Mouse (Mus musculus) limb, embryonic 13.5 days (tissue): ENCODE measurements around the gene Hhat. TPM values are rescaled to one million over a fixed set of nuclear protein-coding genes. Genes with fewer than 3 reads are reported as not detected.

Experiments
- ATAC-seq: fragments of 200-750 bp; cut with Nextera tagmentation; 2 replicates; pipeline ENCODE4 v1.8.0; 2017; ENCODE audit warnings: low read depth, moderate number of reproducible peaks, moderate TSS enrichment; ENCODE audit not compliant: low FRiP score
- H3K27ac ChIP-seq: fragments of 300-500 bp; sonication (generic); 2 replicates; pipeline ENCODE4 v1.5.1; 2015; ENCODE audit warnings: inconsistent platforms, mild to moderate bottlenecking, moderate library complexity
- H3K27me3 ChIP-seq: fragments of 300-500 bp; sonication (generic); 2 replicates; pipeline ENCODE4 v1.6.1; 2015; ENCODE audit warnings: mild to moderate bottlenecking, inconsistent platforms
- H3K36me3 ChIP-seq: fragments of 300-500 bp; sonication (generic); 2 replicates; pipeline ENCODE4 v1.6.1; 2015; ENCODE audit warnings: inconsistent platforms, mild to moderate bottlenecking, moderate library complexity
- H3K4me1 ChIP-seq: fragments of 300-500 bp; sonication (generic); 2 replicates; pipeline ENCODE4 v1.6.1; 2015; ENCODE audit warnings: inconsistent platforms
- H3K4me2 ChIP-seq: fragments of 300-500 bp; sonication (generic); replicated peaks from 2 replicates; pipeline ENCODE4 v1.6.1; 2015; ENCODE audit warnings: inconsistent platforms, mild to moderate bottlenecking, moderate library complexity
- H3K4me3 ChIP-seq: fragments of 300-500 bp; sonication (generic); 2 replicates; pipeline ENCODE4 v1.5.1; 2015; ENCODE audit warnings: moderate library complexity, mild to moderate bottlenecking, inconsistent platforms
- H3K9ac ChIP-seq: fragments of 300-500 bp; sonication (generic); 2 replicates; pipeline ENCODE4 v1.6.1; 2015; ENCODE audit warnings: mild to moderate bottlenecking, inconsistent platforms
- H3K9me3 ChIP-seq: fragments of 300-500 bp; sonication (generic); 2 replicates; pipeline ENCODE4 v1.6.1; 2016; ENCODE audit warnings: inconsistent platforms
- WGBS: fragments of 180-500 bp; shearing (Covaris S2); methylation state at CpG from one replicate; pipeline ENCODE4 v1.1.7; 2015; 5-methylcytosine and 5-hydroxymethylcytosine counted together
- polyA plus RNA-seq: library from polyadenylated mRNA; unstranded; fragments of >200 nt; fragmentation: Nextera tagmentation; extraction: Ambion mirVana; gene quantifications from 2 replicates; pipeline ENCODE4 v1.2.1, GENCODE M21; 2015

The Hhat gene
- polyA plus RNA-seq, 1 experiment from 2014 or later, result 10.6 TPM

- Histone ChIP-seq H3K4me3 (no peak overlapping the region), H3K4me1 (0 out of 2 replicates have a peak, but pooled peaks cover 4% of the 10 kb centered on the region), H3K36me3 (no peaks in the 10 kb centered on the region), H3K4me2 (no peak overlapping the region), H3K27me3 (no peaks in the 10 kb centered on the region), H3K27ac (no peak overlapping the region), H3K9me3 (no peaks in the 10 kb centered on the region), H3K9ac (no peak overlapping the region)
- no peak for ATAC-seq
- WGBS, result 65% methylated on average over 4 of the region's 4 CpGs
These were observed 319.3 kb downstream of the Hhat start for GRCm38 (mm10) chr1:192451722-192452121.

GRCm38 (mm10) chr1:192450425-192450824 lies 320.6 kb downstream of the Hhat start:
- Histone ChIP-seq H3K4me2 (no peak overlapping the region), H3K9me3 (no peaks in the 10 kb centered on the region), H3K27ac (no peak overlapping the region), H3K9ac (no peak overlapping the region), H3K4me1 (0 out of 2 replicates have a peak, but pooled peaks cover 4% of the 10 kb centered on the region), H3K27me3 (no peaks in the 10 kb centered on the region), H3K4me3 (no peak overlapping the region), H3K36me3 (no peaks in the 10 kb centered on the region)
- ATAC-seq, result no peak

GRCm38 (mm10) chr1:192449572-192450351 lies 321.3 kb downstream of the Hhat start:
- no peak overlapping the region for H3K27ac ChIP-seq
- H3K36me3 ChIP-seq, result no peaks in the 10 kb centered on the region
- H3K4me2 ChIP-seq, result no peak overlapping the region
- H3K4me1 ChIP-seq, result peaks cover 9% of the 10 kb centered on the region
- WGBS, result 75% methylated on average over 4 of the region's 4 CpGs
- no peak overlapping the region for H3K4me3 ChIP-seq
- H3K9me3 ChIP-seq, result no peaks in the 10 kb centered on the region
- ATAC-seq, result no peak
- no peak overlapping the region for H3K9ac ChIP-seq
- no peaks in the 10 kb centered on the region for H3K27me3 ChIP-seq

GRCm38 (mm10) chr1:192448512-192448911 lies 322.5 kb downstream of the Hhat start:
- no peak overlapping the region for H3K9ac ChIP-seq
- ATAC-seq, result no peak
- H3K9me3 ChIP-seq, result no peaks in the 10 kb centered on the region
- H3K4me1 ChIP-seq, result peaks cover 18% of the 10 kb centered on the region
- H3K36me3 ChIP-seq, result no peaks in the 10 kb centered on the region
- H3K4me3 ChIP-seq, result no peak overlapping the region
- 79% methylated on average over 1 of the region's 1 CpGs for WGBS
- no peaks in the 10 kb centered on the region for H3K27me3 ChIP-seq
- no peak overlapping the region for H3K4me2 ChIP-seq
- no peak overlapping the region for H3K27ac ChIP-seq

GRCm38 (mm10) chr1:192447666-192448065 lies 323.4 kb downstream of the Hhat start:
- H3K9me3 ChIP-seq, result no peaks in the 10 kb centered on the region
- H3K9ac ChIP-seq, result no peak overlapping the region
- H3K4me2 ChIP-seq, result no peak overlapping the region
- no peaks in the 10 kb centered on the region for H3K36me3 ChIP-seq
- peaks cover 22% of the 10 kb centered on the region for H3K4me1 ChIP-seq
- H3K27ac ChIP-seq, result no peak overlapping the region
- 78% methylated on average over 2 of the region's 2 CpGs for WGBS
- H3K27me3 ChIP-seq, result 0 out of 2 replicates have a peak, but pooled peaks cover 3% of the 10 kb centered on the region
- no peak for ATAC-seq
- no peak overlapping the region for H3K4me3 ChIP-seq

Other genes starting within 250 kb of the Hhat start
- gene Sertad4, start 84.5 kb upstream of the Hhat start, polyA plus RNA-seq, result 65.4 and 75.3 TPM in 2 replicates